Mouse (Mus musculus) kidney, embryonic 14.5 days (tissue): ENCODE measurements at regions not wholly inside any gene's neighbourhood (a gene's known extent, or its start where the extent isn't known, plus 50 kb on each side); places are given as distances from the start of the nearest gene placed in this dataset.

Experiments used
- ATAC-seq: fragments of 200-750 bp; cut with Nextera tagmentation; 2 replicates; pipeline ENCODE4 v1.8.0; 2017; ENCODE audit warnings: moderate number of reproducible peaks, mild to moderate bottlenecking, moderate TSS enrichment, moderate library complexity; ENCODE audit not compliant: low FRiP score, low TSS enrichment
- H3K27ac ChIP-seq: fragments of 300-500 bp; sonication (generic); 2 replicates; pipeline ENCODE4 v1.5.1; 2014; ENCODE audit warnings: low read depth, mild to moderate bottlenecking, low read length, moderate library complexity, mixed read lengths
- H3K27me3 ChIP-seq: fragments of 300-500 bp; sonication (generic); 2 replicates; pipeline ENCODE4 v1.6.1; 2014; ENCODE audit warnings: mild to moderate bottlenecking, low read length; ENCODE audit not compliant: control insufficient read depth, insufficient read depth
- H3K36me3 ChIP-seq: fragments of 300-500 bp; sonication (generic); 2 replicates; pipeline ENCODE4 v1.6.1; 2014; ENCODE audit warnings: low read length, mixed read lengths; ENCODE audit not compliant: control insufficient read depth, insufficient read depth
- H3K4me1 ChIP-seq: fragments of 300-500 bp; sonication (generic); 2 replicates; pipeline ENCODE4 v1.6.1; 2014; ENCODE audit warnings: low read length, mixed read lengths; ENCODE audit not compliant: control insufficient read depth, insufficient read depth
- H3K4me2 ChIP-seq: fragments of 300-500 bp; sonication (generic); replicated peaks from 2 replicates; pipeline ENCODE4 v1.6.1; 2014; ENCODE audit warnings: low read depth, mild to moderate bottlenecking, low read length
- H3K4me3 ChIP-seq: fragments of 300-500 bp; sonication (generic); 2 replicates; pipeline ENCODE4 v1.5.1; 2014; ENCODE audit warnings: mild to moderate bottlenecking, low read length
- H3K9ac ChIP-seq: fragments of 300-500 bp; sonication (generic); 2 replicates; pipeline ENCODE4 v1.6.1; 2014; ENCODE audit warnings: low read depth, mild to moderate bottlenecking, low read length, moderate library complexity
- H3K9me3 ChIP-seq: fragments of 300-500 bp; sonication (generic); 2 replicates; pipeline ENCODE4 v1.6.1; 2016; ENCODE audit warnings: low read length; ENCODE audit not compliant: control insufficient read depth
- WGBS: fragments of 180-500 bp; shearing (Covaris S2); extraction: QIAGEN DNeasy Blood & Tissue Kit; methylation state at CpG from one replicate; pipeline ENCODE4 v1.1.7; 2014; 5-methylcytosine and 5-hydroxymethylcytosine counted together

DNA sequence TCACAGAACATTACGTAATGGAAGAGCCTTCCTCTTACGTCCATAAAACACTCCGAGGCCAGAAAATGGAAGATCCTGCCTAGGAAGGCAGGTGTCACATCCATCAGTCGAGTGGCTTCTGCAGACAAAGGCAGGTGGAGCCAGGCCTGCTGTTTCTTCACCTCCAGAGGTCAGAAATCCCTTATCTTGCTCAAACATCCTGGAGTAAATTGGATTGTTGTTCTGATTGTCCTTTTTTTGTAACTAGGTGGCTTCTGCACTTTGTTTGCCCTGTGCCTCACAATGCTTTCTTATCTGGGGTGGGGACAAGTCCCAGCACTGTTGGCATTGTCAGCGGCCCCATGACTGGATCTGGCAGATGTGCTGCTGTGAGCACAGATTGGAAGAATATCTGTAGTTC lies 106.5 kb downstream of the Nptx2 start:
- 53% methylated on average over 5 of the region's 5 CpGs for WGBS
- Histone ChIP-seq H3K4me3 (no peak overlapping the region), H3K9me3 (no peaks in the 10 kb centered on the region), H3K27ac (no peak overlapping the region), H3K4me2 (no peak overlapping the region), H3K27me3 (no peaks in the 10 kb centered on the region), H3K36me3 (no peaks in the 10 kb centered on the region), H3K9ac (no peak overlapping the region), H3K4me1 (no peaks in the 10 kb centered on the region)
- ATAC-seq, result no peak

GRCm38 (mm10) chr5:144662031-144662430 lies 99.6 kb downstream of the Tmem130 start:
- Histone ChIP-seq H3K4me1 (no peaks in the 10 kb centered on the region), H3K27me3 (no peaks in the 10 kb centered on the region), H3K36me3 (no peaks in the 10 kb centered on the region), H3K27ac (no peak overlapping the region), H3K4me3 (no peak overlapping the region), H3K9me3 (no peaks in the 10 kb centered on the region), H3K4me2 (no peak overlapping the region), H3K9ac (no peak overlapping the region)
- 78% methylated on average over 3 of the region's 3 CpGs for WGBS
- ATAC-seq, result no peak

- Histone ChIP-seq H3K4me3 (no peak overlapping the region), H3K9me3 (no peaks in the 10 kb centered on the region), H3K27ac (no peak overlapping the region), H3K27me3 (no peaks in the 10 kb centered on the region), H3K4me1 (no peaks in the 10 kb centered on the region), H3K36me3 (no peaks in the 10 kb centered on the region), H3K4me2 (no peak overlapping the region), H3K9ac (no peak overlapping the region)
- no peak for ATAC-seq
- WGBS, result 88% methylated on average over 9 of the region's 9 CpGs
These were observed 97.6 kb downstream of the Tmem130 start for GRCm38 (mm10) chr5:144663981-144664380.

DNA sequence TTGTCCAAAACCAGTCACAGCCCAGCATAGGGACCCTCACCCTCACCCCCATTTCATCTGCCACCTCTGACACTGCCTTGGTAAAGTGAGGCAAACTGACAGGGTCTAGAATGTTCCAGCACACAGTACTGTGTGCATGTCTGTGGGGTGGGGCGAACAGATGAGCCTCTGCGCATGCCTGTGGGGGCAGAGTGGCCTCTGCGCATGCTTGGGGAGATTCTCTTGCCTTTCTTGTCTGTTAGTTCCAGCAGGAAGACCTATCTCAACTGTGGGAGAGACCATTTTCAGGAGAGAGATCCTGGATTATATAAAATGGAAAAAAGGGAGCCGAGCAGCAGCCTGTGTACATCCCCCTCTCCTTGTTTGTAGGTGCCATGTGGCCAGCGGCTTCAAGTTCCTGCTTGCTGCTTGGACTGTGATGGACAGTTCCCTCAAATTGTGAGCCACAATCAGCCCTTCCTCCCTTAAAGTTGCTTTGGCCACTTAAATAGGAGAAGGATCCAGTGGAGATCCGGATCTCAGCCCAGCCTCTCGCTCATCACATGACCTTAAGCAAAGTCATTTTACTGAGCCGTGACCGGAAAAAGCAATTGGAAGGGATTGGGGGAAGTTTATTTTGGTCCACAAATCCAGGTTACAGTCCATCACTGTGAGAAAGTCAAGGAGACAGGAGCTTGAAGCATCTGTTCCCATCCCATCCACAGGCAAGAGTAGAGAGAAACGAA lies 96.9 kb downstream of the Tmem130 start:
- Histone ChIP-seq H3K36me3 (no peaks in the 10 kb centered on the region), H3K9me3 (no peaks in the 10 kb centered on the region), H3K4me3 (no peak overlapping the region), H3K27me3 (no peaks in the 10 kb centered on the region), H3K4me1 (no peaks in the 10 kb centered on the region), H3K27ac (no peak overlapping the region), H3K4me2 (no peak overlapping the region), H3K9ac (no peak overlapping the region)
- ATAC-seq, result no peak
- WGBS, result 86% methylated on average over 10 of the region's 10 CpGs

GRCm38 (mm10) chr5:144668060-144668459 lies 93.6 kb downstream of the Tmem130 start:
- Histone ChIP-seq H3K4me2 (no peak overlapping the region), H3K4me3 (no peak overlapping the region), H3K36me3 (no peaks in the 10 kb centered on the region), H3K9me3 (no peaks in the 10 kb centered on the region), H3K9ac (no peak overlapping the region), H3K4me1 (no peaks in the 10 kb centered on the region), H3K27ac (no peak overlapping the region), H3K27me3 (no peaks in the 10 kb centered on the region)
- ATAC-seq, result no peak
- WGBS, result 71% methylated on average over 3 of the region's 3 CpGs

DNA sequence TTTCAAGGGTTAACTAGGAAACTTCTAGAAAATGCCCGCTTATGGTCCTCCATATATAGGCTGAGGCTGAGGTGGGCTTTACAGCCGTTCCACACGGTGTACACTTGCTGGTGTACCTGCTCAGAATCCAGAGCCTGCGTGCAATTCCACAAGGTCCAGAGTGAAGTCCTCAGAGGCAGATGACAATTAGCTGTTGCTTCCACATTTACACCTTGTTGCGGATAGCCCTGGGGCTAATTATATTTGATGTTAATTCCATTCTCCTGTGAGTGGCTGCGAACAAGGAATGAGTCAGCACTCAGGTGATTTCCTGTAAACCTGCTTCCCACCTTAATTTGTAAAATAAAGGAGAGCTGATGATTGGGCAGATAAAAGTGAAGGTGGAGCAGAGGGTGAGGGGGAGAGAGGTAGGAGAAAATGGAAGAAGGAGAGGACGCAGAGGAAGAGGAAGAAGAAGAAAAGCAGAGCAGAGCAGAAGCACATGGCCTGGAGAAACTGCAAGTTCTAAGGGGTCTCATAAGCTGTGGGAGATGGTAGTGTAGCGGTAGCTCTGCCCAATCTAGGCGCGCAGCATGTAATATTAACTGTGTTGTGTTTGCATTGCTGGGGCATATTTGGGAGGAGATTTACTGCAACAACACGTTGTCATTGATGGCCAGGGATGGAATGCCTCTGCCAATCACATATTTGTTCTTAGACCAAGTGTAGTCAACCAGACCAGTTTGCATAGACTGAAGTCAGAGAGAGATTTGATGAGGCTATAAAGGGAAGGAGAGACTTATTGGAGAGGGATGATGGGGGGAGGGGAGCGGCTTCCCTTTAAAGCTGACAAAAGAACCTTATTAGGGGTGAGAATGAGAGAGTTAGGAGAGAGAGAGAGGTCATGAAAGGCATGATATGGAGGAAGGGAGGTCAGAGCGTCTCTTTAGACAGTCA lies 82.5 kb downstream of the Tmem130 start:
- Histone ChIP-seq H3K9me3 (no peaks in the 10 kb centered on the region), H3K4me3 (no peak overlapping the region), H3K9ac (no peak overlapping the region), H3K27ac (no peak overlapping the region), H3K4me1 (no peaks in the 10 kb centered on the region), H3K4me2 (no peak overlapping the region), H3K27me3 (no peaks in the 10 kb centered on the region), H3K36me3 (no peaks in the 10 kb centered on the region)
- no peak for ATAC-seq
- 85% methylated on average over 13 of the region's 13 CpGs for WGBS

GRCm38 (mm10) chr5:144684184-144684583 lies 77.4 kb downstream of the Tmem130 start:
- 67% methylated on average over 1 of the region's 1 CpGs for WGBS
- Histone ChIP-seq H3K4me2 (no peak overlapping the region), H3K4me3 (no peak overlapping the region), H3K9ac (no peak overlapping the region), H3K4me1 (no peaks in the 10 kb centered on the region), H3K36me3 (no peaks in the 10 kb centered on the region), H3K27ac (no peak overlapping the region), H3K27me3 (no peaks in the 10 kb centered on the region), H3K9me3 (no peaks in the 10 kb centered on the region)
- no peak for ATAC-seq
